Comparison of ENCODE assay signal across 29 mouse cellular contexts in genomic region chr2:180795597-180795996, GRCm38 (mm10). TPM values are rescaled to one million over a fixed set of nuclear protein-coding genes. Genes with fewer than 3 reads are reported as not detected.
"Had no signal": no experiment of that assay in that cellular context is flagged by ENCODE, and none has a peak within 500 bp of the region (broad histone marks: within the 10 kb centered on the region; RNA-seq: fewer than 3 reads in every experiment).

No protein-coding gene starts in this region.

- H3K27me3 ChIP-seq: hindbrain, embryonic 15.5 days had no signal

- DNase-seq: forebrain, postnatal 0 days; gastrocnemius, adult 2 months; gastrocnemius, postnatal 10 days; gastrocnemius, postnatal 25 days; heart, adult 18-20 months; heart, postnatal 10 days; heart, postnatal 4 days; kidney, adult 18-20 months; kidney, adult 8-10 months; kidney, postnatal 10 days; kidney, postnatal 25 days; kidney, postnatal 4 days; liver had no signal

- H3K9ac ChIP-seq: forebrain, postnatal 0 days; heart, embryonic 12.5 days; hindbrain, embryonic 15.5 days; intestine, embryonic 15.5 days; limb, embryonic 12.5 days had no signal

- H3K9me3 ChIP-seq: heart, embryonic 10.5 days; heart, embryonic 12.5 days; hindbrain, embryonic 15.5 days; intestine, embryonic 15.5 days; limb, embryonic 10.5 days; limb, embryonic 12.5 days had no signal

- H3K27ac ChIP-seq: gastrocnemius, adult 2 months; heart, embryonic 10.5 days; hindbrain, embryonic 15.5 days; intestine, embryonic 15.5 days; layer of hippocampus, adult 2 months; left cerebral cortex, adult 2 months; limb, embryonic 10.5 days; limb, embryonic 12.5 days had no signal

- H3K4me3 ChIP-seq: gastrocnemius, adult 2 months; heart, embryonic 10.5 days; heart, embryonic 12.5 days; hindbrain, embryonic 15.5 days; intestine, embryonic 15.5 days; layer of hippocampus, adult 2 months; left cerebral cortex, adult 2 months; limb, embryonic 10.5 days; limb, embryonic 12.5 days had no signal

- H3K4me2 ChIP-seq: heart, embryonic 12.5 days; hindbrain, embryonic 15.5 days; intestine, embryonic 15.5 days; limb, embryonic 12.5 days; liver, embryonic 11.5 days had no signal

- H3K36me3 ChIP-seq: heart, embryonic 10.5 days; heart, embryonic 12.5 days; hindbrain, embryonic 15.5 days; intestine, embryonic 15.5 days; limb, embryonic 10.5 days; limb, embryonic 12.5 days had no signal

- ATAC-seq: forebrain, postnatal 0 days; inflammation-experienced regulatory T-cells, adult 6 months; intestine, embryonic 15.5 days; intestine, postnatal 0 days had no signal

- H3K4me1 ChIP-seq: hindbrain, embryonic 15.5 days; intestine, embryonic 15.5 days; limb, embryonic 12.5 days had no signal

RNA-seq across cellular contexts. Expression of gene Bhlhe23, which starts 18.9 kb away (rescaled TPM):
- polyA plus RNA-seq: heart, embryonic 12.5 days; heart, embryonic 14.5 days; heart, embryonic 16.5 days; inflammation-experienced regulatory T-cells, adult 6 months; intestine, embryonic 15.5 days; intestine, postnatal 0 days; kidney, embryonic 14.5 days; kidney, embryonic 16.5 days; limb, embryonic 10.5 days; limb, embryonic 12.5 days; limb, embryonic 14.5 days; liver, embryonic 11.5 days had no signal
